Mouse (Mus musculus): ENCODE measurements at regions not wholly inside any gene's neighbourhood (a gene's known extent, or its start where the extent isn't known, plus 50 kb on each side); places are given as distances from the start of the nearest gene placed in this dataset.

DNA sequence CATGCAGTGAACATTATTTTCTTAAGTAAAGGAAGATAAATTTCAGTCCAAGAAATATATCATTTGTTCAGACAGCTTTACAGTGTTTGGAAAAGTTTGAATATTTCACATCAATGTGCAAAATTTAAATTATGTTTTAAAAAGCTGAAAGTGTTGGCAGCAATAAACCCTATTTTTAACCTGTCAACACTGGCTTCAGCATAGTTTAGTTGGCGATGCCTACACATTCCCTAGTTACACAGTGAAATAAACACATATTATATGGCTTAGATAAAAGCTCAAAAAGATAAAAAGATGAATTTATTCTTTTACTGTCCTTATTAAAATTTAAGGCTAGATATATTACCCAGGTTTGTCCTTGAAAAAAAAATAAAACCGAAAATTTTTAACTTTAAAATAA lies 471.8 kb upstream of the Ncam2 start:
- TF ChIP-seq POLR2A (IDR thresholded peaks at IDR 0.05; ENCODE audit: borderline replicate concordance, extremely low read depth, insufficient read depth, insufficient read length, poor library complexity, severe bottlenecking) (no peak), CTCF (IDR thresholded peaks at IDR 0.05; ENCODE audit: borderline replicate concordance, extremely low read depth, insufficient read depth, insufficient read length) (no peak)
- DNase-seq (ENCODE audit: low read depth) = peak; percentile 12

DNA sequence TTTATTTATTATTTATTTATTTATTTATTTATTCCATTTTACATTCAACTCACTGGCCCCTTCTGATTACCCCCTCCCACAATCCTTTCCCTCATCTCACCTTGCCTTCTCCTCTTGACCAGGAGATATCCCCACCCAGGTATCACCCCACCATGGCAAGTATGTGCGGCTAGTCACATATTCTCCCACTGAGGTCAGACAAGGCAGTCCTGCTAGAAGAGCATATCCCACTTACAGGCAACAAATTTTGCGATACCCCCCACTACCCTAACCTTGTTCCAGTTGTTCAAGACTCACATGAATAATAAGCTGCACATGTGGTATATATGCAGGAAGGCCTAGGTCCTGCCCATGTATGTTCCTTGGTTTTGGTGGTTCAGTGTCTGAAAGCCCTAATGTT lies 427.2 kb upstream of the Ncam2 start:
- TF ChIP-seq POLR2A (IDR thresholded peaks at IDR 0.05; ENCODE audit: borderline replicate concordance, extremely low read depth, insufficient read depth, insufficient read length, poor library complexity, severe bottlenecking) (no peak), CTCF (IDR thresholded peaks at IDR 0.05; ENCODE audit: borderline replicate concordance, extremely low read depth, insufficient read depth, insufficient read length) (no peak)

DNA sequence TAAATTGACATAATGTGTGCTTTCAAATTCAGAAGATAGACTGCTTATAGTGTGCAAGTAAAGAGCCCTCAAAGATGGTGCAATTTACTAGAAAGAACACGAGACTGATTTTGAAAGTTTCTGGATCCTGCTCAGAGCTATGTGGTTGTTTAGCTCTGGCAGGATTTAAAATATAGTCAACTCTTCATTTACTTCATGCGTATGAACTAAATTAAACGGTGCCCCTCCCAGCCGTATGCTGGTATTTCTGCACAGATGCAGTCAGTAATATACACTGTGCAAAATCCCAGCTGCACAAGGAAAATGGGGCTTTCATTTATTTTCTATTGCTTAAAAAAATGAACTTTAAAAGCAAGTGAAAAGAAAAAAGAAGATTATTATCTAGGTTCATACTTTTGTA lies 383.4 kb upstream of the Ncam2 start:
- TF ChIP-seq CTCF (IDR thresholded peaks at IDR 0.05; ENCODE audit: borderline replicate concordance, extremely low read depth, insufficient read depth, insufficient read length) (no peak), POLR2A (IDR thresholded peaks at IDR 0.05; ENCODE audit: borderline replicate concordance, extremely low read depth, insufficient read depth, insufficient read length, poor library complexity, severe bottlenecking) (no peak)
- DNase-seq (ENCODE audit: low read depth) = no peak

More for the DNA sequence above, 427.2 kb upstream of the Ncam2 start:
- no peak for DNase-seq (ENCODE audit: low read depth)

DNA sequence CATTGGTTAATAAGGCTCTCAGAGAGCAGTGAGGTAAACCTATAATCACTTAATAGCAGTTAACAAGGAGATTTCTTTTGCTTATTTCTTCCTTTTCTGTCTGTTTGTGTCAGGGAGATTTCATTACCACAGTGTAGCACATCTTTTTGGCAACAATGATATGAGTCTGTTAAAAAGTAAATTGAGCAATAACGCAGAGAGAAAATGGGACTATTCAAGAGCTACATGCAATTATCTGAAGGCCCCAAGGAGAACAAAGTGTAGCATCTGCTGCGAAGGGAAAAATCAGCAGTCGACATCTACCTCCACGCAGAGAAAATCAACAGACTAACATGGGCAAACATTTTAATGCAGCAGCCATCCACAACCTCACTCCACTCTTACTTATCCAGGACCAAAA lies 366.0 kb upstream of the Ncam2 start:
- DNase-seq (ENCODE audit: low read depth) = peak; percentile 18

More for the DNA sequence above, 366.0 kb upstream of the Ncam2 start:
- TF ChIP-seq POLR2A (IDR thresholded peaks at IDR 0.05; ENCODE audit: borderline replicate concordance, extremely low read depth, insufficient read depth, insufficient read length, poor library complexity, severe bottlenecking) (no peak), CTCF (IDR thresholded peaks at IDR 0.05; ENCODE audit: borderline replicate concordance, extremely low read depth, insufficient read depth, insufficient read length) (no peak)

Data from brain, embryonic 14.5 days (tissue).